8 mouse cellular contexts compared by ENCODE assay signal in the genomic region with DNA sequence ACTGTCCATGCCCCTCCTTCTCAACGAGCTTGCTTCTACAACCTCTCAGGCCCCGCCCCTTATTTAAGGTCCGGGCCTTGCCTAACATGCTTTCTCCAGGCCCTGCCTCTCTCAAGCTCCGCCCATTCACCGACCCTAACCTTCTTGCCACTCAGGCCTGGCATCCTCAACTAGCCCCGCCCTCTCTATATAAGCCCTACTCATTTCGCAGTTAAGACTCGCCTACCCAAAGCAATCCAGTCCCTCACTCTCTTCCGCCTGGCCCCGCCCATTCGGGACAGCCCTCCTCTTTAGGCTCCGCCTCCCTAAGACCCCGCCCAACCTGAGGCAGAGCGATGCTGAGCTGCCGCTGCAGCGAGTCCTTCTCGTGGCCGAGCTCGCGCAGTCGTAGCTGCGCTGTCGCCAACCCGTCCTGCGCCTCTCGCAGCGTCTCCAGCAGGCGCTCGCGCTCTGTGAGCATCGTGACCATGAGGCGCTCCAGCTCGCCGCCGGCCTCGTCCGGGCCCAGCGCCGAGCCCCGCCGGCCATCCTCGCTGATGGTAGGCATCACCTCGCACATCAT. TPM values are rescaled to one million over a fixed set of nuclear protein-coding genes. Genes with fewer than 3 reads are reported as not detected.
DNase-seq lines count a peak whose midpoint lies in the region; ATAC-seq and TF ChIP-seq lines count a peak whose summit lies in the region.

No protein-coding gene starts in this region.

- H3K27me3 ChIP-seq in forebrain, embryonic 12.5 days = peaks cover 52% of the 10 kb centered on the region
- H3K27me3 ChIP-seq in lung, embryonic 14.5 days (ENCODE audit: insufficient read depth, low read length) = peaks cover 53% of the 10 kb centered on the region

- H3K9ac ChIP-seq in forebrain, embryonic 12.5 days = peak overlapping the region; percentile 76
- H3K9ac ChIP-seq in lung, embryonic 14.5 days = peak overlapping the region; percentile 48

- WGBS in forebrain, embryonic 12.5 days = under 1% methylated on average over 43 of the region's 43 CpGs
- WGBS in lung, embryonic 14.5 days = under 1% methylated on average over 43 of the region's 43 CpGs

- ATAC-seq in forebrain, embryonic 12.5 days (ENCODE audit: low FRiP score) = peak; percentile 90
- ATAC-seq in hematopoietic stem cell, adult 5-6 weeks (replicated peaks in 1 of 2; ENCODE audit: insufficient read depth in 1 of 2, low FRiP score in 2 of 2, low TSS enrichment in 1 of 2, low read depth in 1 of 2, poor library complexity in 2 of 2, severe bottlenecking in 2 of 2) = peak; percentile 57 to 70
- peak; percentile 84 for ATAC-seq in lung, embryonic 14.5 days (ENCODE audit: insufficient read depth)
- peak; percentile 52 for ATAC-seq in neutrophil, adult 5-6 weeks (ENCODE audit: extremely low read depth, insufficient number of reproducible peaks, low FRiP score, poor library complexity, severe bottlenecking)

- no peaks in the 10 kb centered on the region for H3K9me3 ChIP-seq in forebrain, embryonic 12.5 days
- no peaks in the 10 kb centered on the region for H3K9me3 ChIP-seq in lung, embryonic 14.5 days (ENCODE audit: low read depth, low read length)

- peaks cover 27% of the 10 kb centered on the region for H3K4me1 ChIP-seq in forebrain, embryonic 12.5 days
- H3K4me1 ChIP-seq in lung, embryonic 14.5 days (ENCODE audit: insufficient read depth) = peaks cover 13% of the 10 kb centered on the region; the same call in 1 of the 2 replicates

- H3K4me3 ChIP-seq in forebrain, embryonic 12.5 days (replicated peaks) = peak overlapping the region; percentile 51
- peak overlapping the region; percentile 42 for H3K4me3 ChIP-seq in lung, embryonic 14.5 days (ENCODE audit: low read depth, low read length)

- peak; percentile 91 for DNase-seq in CD4-positive, CD25-positive, alpha-beta regulatory T cell, adult 2 months (ENCODE audit: low read depth, low spot score)
- peak; percentile 56 for DNase-seq in brain, embryonic 18.5 days (ENCODE audit: low read depth, low spot score)
- DNase-seq in layer of hippocampus, adult 8-10 months (ENCODE audit: low spot score in 2 of 2) = peak; percentile 82
- peak; percentile 94 for DNase-seq in lung, embryonic 14.5 days
- peak; percentile 90 for DNase-seq in testis, postnatal 14 days (ENCODE audit: low spot score)

- peak overlapping the region; percentile 56 for H3K27ac ChIP-seq in forebrain, embryonic 12.5 days
- H3K27ac ChIP-seq in lung, embryonic 14.5 days (ENCODE audit: low read depth) = no peak overlapping the region

- peaks cover 18% of the 10 kb centered on the region for H3K36me3 ChIP-seq in forebrain, embryonic 12.5 days (replicated peaks)
- no peaks in the 10 kb centered on the region for H3K36me3 ChIP-seq in lung, embryonic 14.5 days (ENCODE audit: insufficient read depth)

- no peak for TF ChIP-seq CTCF in lung, embryonic 14.5 days (IDR thresholded peaks at IDR 0.05; ENCODE audit: low read depth)

- peak overlapping the region; percentile 89 for H3K4me2 ChIP-seq in forebrain, embryonic 12.5 days
- H3K4me2 ChIP-seq in lung, embryonic 14.5 days = peak overlapping the region; percentile 89

RNA-seq across cellular contexts. Expression of gene Ppfia3, which starts 5.5 kb away (rescaled TPM):
- 12.6 and 14.9 TPM in 2 replicates for polyA plus RNA-seq in forebrain, embryonic 12.5 days (2016; fragmentation: Nextera tagmentation; extraction: Ambion mirVana)
- not detected in 2 replicates for total RNA-seq in hematopoietic stem cell, adult 5-6 weeks (2017)
- 100 to 1,000 TPM; 123 to 143 (median 133) TPM for total RNA-seq in layer of hippocampus, adult 8-10 months (2022)
- polyA plus RNA-seq in lung, embryonic 14.5 days (2014; fragmentation: Nextera tagmentation; extraction: Ambion mirVana) = 3.1 and 3.2 TPM in 2 replicates
- total RNA-seq in neutrophil, adult 5-6 weeks (2017) = not detected in 2 replicates

RNA-seq across cellular contexts. Expression of gene Lin7b, which starts 9.1 kb away (rescaled TPM):
- 3.1 TPM in 2 replicates for polyA plus RNA-seq in forebrain, embryonic 12.5 days (2016; fragmentation: Nextera tagmentation; extraction: Ambion mirVana)
- total RNA-seq in hematopoietic stem cell, adult 5-6 weeks (2017) = 3.2 TPM in 1 of 2 replicates, not detected in the other
- 100 to 1,000 TPM; 131 to 156 (median 140) TPM for total RNA-seq in layer of hippocampus, adult 8-10 months (2022)
- 0.30 and 0.87 TPM in 2 replicates for polyA plus RNA-seq in lung, embryonic 14.5 days (2014; fragmentation: Nextera tagmentation; extraction: Ambion mirVana)
- 0.70 TPM in 1 of 2 replicates, not detected in the other for total RNA-seq in neutrophil, adult 5-6 weeks (2017)

RNA-seq across cellular contexts. Expression of gene Hrc, which starts 26.2 kb away (rescaled TPM):
- polyA plus RNA-seq in forebrain, embryonic 12.5 days (2016; fragmentation: Nextera tagmentation; extraction: Ambion mirVana) = 0.13 and 0.20 TPM in 2 replicates
- total RNA-seq in hematopoietic stem cell, adult 5-6 weeks (2017) = not detected in 2 replicates
- total RNA-seq in layer of hippocampus, adult 8-10 months (2022) = under 1 TPM in 2 of 4 experiments, not detected in 2; 0.21 to 0.39 TPM
- polyA plus RNA-seq in lung, embryonic 14.5 days (2014; fragmentation: Nextera tagmentation; extraction: Ambion mirVana) = 0.58 and 1.2 TPM in 2 replicates
- total RNA-seq in neutrophil, adult 5-6 weeks (2017) = not detected in 2 replicates

RNA-seq across cellular contexts. Expression of gene Trpm4, which starts 27.7 kb away (rescaled TPM):
- polyA plus RNA-seq in forebrain, embryonic 12.5 days (2016; fragmentation: Nextera tagmentation; extraction: Ambion mirVana) = 4.6 and 6.6 TPM in 2 replicates
- 3.2 and 10.8 TPM in 2 replicates for total RNA-seq in hematopoietic stem cell, adult 5-6 weeks (2017)
- 10 to 100 TPM; 16.0 to 25.6 (median 19.4) TPM for total RNA-seq in layer of hippocampus, adult 8-10 months (2022)
- 11.4 and 15.7 TPM in 2 replicates for polyA plus RNA-seq in lung, embryonic 14.5 days (2014; fragmentation: Nextera tagmentation; extraction: Ambion mirVana)
- 2.6 and 5.2 TPM in 2 replicates for total RNA-seq in neutrophil, adult 5-6 weeks (2017)

RNA-seq across cellular contexts. Expression of gene Snrnp70, which starts 34.2 kb away (rescaled TPM):
- polyA plus RNA-seq in forebrain, embryonic 12.5 days (2016; fragmentation: Nextera tagmentation; extraction: Ambion mirVana) = 313 and 314 TPM in 2 replicates
- 498 and 589 TPM in 2 replicates for total RNA-seq in hematopoietic stem cell, adult 5-6 weeks (2017)
- total RNA-seq in layer of hippocampus, adult 8-10 months (2022) = 100 to 1,000 TPM; 387 to 503 (median 439) TPM
- 74.0 and 88.2 TPM in 2 replicates for polyA plus RNA-seq in lung, embryonic 14.5 days (2014; fragmentation: Nextera tagmentation; extraction: Ambion mirVana)
- total RNA-seq in neutrophil, adult 5-6 weeks (2017) = 502 and 563 TPM in 2 replicates

Comparison
In these comparisons a context has a peak if more than half of its experiments do, and no peak if none do; other contexts are left out.
1. RNA of gene Ppfia3, which starts 5.5 kb away (total RNA-seq): 123 to 143 TPM in layer of hippocampus, adult 8-10 months; not detected in hematopoietic stem cell, adult 5-6 weeks and not detected in neutrophil, adult 5-6 weeks; every median in the first group is over 100 times any median in the second.
2. RNA of gene Lin7b, which starts 9.1 kb away (total RNA-seq): 131 to 156 TPM in layer of hippocampus, adult 8-10 months; 3.2 TPM in hematopoietic stem cell, adult 5-6 weeks and 0.70 TPM in neutrophil, adult 5-6 weeks; every median in the first group is over 10 times any median in the second.
3. Peak in every context shown above with its lines, with median percentiles within 50 percentile points of each other: DNase-seq and ATAC-seq.